Mouse (Mus musculus) embryo, embryonic 10.5 days (tissue): Measurements from ENCODE around the gene Tet3.

Source experiments
- DNase-seq: peaks from one replicate; pipeline ENCODE4 v3.0.0-alpha.2; 2015; ENCODE audit warnings: low spot score

Tet3 gene

DNA sequence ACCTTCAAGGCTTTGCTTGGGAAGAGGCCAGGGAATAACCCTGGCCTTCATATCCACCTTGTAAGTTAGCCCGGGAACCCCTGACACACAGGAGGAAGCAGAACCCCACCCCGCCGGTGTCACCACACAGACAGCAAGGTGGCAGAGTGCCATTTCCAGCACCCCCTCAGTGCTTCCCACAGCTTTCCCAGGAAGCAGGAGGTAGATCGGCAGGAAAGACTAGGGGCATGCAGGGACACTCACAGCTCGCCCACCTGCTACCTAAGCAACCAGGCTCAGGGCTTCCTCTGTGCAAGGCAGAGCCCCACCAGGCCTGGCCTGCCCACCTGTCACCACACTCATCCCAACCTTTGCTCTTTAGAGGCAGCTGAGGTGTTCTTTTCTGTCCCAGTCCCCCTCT, 19.1 kb downstream of the Tet3 start:
- DNase-seq, result no peak

DNA sequence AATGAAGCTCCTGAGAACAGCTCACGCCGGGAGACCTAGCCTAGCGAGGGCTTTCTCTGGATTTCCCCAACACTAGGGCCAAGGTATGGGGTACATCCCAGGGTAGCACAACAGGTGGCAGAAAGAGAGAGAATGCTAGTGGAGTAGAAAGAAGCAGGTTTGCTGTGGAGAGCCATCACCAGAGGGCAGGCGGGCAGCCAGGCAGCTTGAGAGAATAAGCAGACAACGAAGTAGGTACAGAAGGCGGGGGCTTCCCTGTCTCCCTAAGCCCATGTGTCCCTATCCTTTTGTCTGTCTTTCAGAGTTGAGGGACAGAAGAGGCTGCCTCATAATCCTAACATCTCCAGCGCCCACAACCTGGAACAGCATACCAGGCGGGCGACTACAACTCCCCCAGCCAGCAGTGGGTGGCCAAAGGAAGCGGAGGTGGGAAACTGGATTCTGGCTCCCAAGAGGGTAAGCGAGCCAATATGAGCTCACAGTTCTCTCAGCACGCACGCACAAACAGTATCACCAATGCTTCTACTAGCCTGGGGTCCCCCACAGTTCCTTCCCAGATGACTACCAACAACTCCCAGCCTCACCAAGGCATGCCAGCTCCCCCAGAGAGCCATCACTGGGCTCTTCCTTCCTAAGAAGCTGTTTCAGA, 19.6 kb downstream of the Tet3 start:
- no peak for DNase-seq

DNA sequence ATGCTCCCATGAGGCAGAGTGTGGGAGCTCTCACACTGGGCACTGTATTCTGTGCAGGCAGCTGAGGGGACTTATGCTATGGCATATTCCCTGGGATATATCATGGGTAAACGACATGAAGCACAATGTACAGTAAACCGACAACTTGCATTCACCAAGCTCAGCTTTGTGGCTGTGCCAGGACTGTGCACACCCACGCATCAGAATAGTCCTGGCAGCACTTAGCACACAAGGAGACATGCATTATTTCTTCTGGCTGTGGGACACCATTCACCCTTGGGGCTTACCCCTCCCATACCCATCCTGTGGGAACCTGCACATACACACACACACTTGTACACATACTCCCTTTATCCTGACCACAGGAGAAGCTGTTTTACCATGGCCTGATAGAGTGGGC, 20.3 kb downstream of the Tet3 start:
- DNase-seq, result no peak

DNA sequence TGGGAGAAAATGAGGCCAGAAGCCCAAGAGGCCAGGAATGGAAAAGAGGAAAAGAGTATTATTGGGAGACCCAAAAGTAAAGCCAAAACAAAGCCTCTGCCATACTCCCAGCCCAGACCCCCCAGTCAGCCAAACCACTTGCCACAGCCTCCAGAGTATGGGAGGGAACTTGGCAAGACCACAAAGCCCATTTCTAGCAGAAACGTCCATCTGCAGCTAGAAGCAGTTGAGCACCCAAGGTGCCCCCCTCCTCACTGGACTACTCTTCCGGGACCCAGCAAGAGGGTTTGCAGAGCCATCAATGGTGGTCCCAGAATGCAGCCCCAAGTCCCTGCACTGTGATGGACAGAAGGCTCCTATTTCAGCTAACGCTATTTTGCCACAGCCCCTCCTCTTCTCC, 21.1 kb downstream of the Tet3 start:
- no peak for DNase-seq

DNA sequence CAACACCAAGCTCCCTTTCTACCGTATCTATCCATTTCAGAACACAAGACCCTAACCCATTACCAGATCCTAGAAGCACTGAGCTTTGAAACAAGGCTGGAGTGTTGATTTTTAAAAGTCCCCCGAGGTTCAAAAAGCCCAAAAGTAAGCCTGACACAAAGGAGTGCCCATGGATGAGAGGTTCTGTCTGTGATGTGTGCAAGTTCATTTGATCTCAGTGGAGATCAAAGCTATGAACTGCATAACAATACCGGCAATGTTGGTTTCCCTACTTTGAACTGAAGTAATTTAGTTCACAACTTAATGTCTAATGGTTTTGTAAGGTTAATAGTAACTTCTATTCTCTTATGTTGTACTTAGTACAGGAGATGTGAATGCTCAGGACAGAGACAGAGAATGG, 21.7 kb downstream of the Tet3 start:
- no peak for DNase-seq

DNA sequence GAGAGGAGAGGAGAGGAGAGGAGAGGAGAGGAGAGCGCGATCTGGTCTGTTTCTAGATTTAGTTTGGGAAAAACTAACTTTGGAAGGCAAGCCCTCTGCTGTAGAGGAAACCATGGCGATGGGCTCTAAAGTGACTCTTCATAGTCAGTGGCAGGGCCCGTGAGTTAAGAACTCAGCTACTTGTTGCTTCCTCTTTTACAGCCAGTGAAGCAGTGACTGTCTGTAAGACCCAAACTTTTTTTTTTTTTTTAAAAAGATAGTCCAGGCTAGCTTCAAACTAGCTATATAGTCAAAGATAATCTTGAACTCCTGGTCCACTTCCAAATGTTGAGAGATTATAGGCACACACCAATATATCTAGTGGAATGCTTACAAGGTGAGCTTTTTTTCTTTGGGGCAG, 22.3 kb downstream of the Tet3 start:
- DNase-seq, result no peak

DNA sequence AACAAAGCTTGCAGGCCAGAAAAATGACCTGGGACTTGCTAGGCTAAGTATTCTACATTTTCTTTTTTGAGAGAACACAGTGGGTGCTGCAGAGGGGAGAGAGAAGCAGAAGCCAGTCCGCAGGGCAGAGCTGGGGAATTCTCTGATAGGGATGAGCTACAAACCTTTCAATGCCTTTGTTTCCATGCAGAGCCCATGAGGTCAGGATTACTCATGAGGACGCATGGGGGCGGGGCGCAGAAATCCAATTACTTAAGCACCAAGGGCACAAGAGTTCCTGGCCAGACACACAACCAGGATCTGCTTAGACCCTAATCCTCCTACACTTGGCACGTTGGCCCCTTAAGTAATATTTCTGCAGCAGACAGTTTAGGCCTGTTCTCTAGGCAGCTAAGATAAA, 23.7 kb downstream of the Tet3 start:
- DNase-seq, result peak; percentile 71

DNA sequence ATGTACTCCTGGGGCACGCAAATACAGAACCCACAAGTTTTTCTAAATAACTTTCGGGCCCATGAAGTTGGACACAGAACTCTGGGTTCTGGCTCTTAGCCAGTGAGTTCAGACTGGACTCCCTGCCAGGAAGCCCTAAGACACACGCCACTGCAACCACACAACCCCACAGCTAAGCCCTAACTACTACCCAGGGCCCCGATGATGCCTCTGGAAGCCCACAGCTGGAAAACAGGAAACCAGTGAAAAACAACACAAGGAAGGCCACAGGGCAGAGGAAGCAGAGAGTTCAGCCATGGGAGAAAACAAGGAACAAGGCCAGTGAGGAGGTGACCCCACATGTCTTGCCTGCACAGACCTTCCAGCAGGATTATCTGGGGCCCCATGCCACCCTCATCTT, 25.3 kb downstream of the Tet3 start:
- no peak for DNase-seq

DNA sequence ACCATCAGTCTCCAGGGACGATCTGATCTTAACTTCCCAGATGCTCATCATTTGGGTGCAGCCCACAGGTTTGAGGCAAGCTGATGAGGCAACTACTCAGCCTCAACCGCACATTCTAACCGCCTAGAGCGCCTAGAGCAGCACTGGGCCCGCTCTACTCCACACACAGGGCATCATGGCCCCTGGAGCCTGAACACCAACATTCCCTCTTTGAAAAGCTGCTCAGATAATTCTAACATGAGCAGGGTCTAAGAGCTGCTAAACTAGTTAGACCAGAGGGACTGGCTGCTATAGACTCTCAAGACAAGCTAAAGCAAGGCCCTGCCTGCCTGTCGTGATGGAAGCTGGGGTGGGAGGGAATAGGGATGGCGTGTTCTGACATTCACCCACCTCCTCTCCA, 25.9 kb downstream of the Tet3 start:
- no peak for DNase-seq

DNA sequence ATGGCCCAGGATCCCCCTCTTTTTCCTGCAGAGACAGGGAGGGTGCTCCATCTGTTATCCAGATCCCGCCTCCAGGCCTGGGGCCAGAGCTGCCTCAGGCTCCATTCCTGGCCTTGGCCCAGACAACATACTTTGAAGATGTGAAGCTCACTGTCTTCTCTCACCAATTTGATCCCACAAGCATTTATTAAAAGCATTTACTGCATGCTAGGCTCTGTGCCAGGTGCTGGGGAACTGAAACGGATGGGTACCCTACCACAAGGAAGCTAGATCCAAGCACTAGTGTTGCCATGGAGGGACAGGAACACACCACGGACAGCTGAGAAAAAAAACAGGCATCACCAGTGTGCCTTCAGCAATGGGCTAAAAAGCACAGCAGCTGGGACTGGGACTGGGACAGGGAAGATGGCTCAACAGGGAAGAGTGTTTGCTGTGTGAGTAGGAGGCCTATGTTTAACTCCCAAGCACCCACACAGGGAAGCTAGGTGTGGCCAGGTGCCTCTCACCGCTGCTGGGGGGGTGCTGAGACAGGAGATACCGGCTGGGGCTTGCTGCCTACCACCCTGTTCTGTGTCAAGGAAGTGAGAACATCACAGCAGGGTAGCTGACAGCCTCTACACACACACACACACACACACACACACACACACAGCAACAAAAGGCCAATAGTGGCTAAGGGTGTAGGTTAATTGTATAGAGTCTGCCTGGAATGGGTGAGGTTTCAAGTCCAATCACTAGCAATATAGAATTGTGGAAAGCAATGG, 30.7 kb downstream of the Tet3 start:
- no peak for DNase-seq

DNA sequence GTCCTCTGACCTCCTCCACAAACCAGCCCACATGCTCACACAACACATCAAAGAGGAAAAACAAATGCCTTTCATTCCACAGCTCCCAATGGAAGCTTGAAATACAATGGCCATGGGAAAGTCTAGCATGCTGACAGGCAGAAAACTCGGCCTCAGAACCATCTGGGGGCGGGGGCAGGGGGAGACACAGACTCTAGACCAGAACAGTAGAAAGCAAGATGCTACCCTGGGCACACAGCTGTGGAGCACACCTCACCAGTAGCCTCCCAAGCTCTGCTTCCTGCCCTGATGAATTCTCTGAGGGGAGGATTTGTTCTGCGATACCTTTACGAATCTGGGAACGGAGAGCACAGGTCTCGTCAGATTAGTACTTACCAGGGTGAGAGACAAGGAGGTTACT, 31.4 kb downstream of the Tet3 start:
- peak; percentile 38 for DNase-seq

DNA sequence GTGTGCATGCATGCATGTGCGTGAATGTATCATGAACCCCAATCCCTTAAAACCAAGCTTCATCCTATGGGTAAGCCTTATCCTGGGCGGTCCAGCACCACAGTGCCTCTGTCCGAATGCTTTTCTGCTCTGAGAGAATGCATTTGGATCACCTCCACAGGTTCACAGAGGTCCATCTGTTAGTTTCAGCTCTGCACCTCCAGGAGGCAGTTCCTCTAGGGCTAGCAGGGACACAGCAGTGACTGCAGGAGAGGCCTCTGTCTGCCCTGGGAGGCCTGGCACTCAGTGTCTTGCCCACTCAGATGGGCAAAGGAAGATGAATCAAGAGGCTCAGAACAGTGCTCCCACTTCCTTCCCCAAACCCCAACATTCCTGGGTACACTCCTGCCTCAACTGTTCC, 32.3 kb downstream of the Tet3 start:
- no peak for DNase-seq

DNA sequence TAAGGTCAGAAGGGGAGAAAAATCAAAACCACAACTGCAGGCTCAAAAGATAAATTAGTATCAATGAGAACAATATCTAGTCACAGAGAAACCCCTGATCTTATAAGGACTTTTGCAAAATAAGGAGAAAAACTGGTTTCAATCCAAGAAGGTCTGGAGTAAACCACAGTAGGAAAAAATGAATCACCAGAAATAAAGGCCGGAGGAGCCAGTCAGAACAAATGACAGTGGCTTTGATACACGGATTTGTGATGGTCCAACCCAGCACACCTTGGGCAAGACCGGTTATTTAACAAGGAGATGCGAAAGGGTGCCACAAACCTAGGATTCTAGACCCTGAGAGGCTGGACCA, 34.9 kb downstream of the Tet3 start:
- DNase-seq, result no peak

DNA sequence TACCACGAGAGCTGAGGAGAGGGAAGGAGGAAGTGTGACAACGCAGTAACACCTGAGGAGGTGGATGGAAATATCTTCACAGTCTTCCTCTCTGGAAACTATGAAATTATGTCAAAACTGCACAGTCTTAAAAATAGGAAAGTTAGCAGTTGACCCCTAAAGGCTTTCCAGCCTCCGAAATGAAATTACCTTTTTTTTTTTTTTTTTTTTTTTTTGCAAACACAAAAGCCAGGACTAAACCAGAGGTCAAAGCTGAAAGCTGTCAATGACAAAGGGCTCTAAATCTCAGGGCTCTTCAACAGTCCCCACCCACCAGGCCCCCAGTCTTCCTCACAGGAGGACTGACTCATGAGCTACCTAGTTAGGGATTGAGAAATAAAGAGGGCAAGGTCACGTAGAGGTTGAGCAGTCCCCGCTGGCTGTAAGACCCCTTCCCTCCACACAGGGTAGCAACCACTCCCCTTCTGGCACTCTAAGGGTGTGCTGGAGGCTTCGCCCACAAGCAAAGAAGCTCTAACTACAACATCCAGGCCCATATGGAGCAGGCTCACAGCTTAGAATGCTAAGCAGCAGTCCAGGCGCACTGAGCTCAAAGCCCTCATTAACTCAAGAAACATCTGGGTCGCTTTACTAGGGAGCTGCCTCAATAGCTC, 35.4 kb downstream of the Tet3 start:
- peak; percentile 60 for DNase-seq

DNA sequence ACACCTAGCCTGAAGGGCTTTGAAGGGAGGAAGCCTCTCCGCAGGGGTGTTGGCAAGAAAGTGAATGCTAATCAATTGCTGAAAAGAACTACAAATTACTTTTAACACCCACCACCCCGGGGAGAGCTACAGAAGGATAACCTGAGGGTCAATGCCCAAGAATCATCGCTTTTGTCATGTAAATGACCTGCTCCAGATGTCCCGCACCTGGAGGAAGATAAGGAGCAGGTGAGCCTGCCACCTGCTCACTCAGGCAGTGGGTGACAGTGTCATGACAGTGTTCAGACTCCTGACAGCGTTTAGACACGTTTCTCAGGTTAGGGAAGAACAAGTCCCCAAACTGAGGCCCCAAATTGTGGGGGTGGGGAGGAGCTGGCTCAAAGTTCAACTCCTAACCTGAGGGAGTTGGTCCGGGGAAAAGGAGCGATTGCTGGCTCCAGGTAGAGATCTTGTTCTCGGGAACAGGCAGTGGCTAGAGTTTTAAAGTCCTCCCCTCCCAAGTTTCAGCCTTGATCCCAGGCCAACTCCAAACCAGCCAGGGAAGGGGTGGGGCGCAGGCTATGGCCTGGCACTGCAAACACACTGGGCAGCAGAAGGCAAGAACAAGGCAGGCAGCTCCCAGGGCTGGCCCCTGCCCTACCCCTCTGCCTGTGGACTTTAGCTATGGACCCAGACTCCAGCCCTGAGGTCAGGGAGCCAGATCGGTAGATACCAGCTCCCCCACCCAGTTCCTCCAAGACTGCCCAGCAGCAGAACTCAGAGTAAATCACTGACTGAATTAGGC, 36.8 kb downstream of the Tet3 start:
- no peak for DNase-seq

DNA sequence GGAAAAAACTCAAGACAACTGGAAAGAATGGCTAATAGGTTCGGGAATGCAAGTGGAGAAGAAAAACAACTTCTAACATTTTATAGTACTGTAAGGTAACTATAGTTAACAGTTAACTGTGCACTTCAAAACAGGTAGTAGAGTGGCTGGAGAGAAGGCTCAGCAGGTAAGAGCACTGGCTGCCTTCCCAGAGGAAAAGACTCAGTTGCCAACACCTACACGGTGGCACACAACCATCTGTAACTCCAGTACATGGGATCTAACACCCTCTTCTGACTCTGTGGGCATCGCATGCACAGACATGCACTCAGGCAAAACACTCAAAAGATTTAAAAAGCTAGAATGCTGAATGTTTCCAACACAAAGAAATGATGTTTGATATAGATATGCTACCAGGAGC, 39.4 kb downstream of the Tet3 start:
- DNase-seq, result no peak

DNA sequence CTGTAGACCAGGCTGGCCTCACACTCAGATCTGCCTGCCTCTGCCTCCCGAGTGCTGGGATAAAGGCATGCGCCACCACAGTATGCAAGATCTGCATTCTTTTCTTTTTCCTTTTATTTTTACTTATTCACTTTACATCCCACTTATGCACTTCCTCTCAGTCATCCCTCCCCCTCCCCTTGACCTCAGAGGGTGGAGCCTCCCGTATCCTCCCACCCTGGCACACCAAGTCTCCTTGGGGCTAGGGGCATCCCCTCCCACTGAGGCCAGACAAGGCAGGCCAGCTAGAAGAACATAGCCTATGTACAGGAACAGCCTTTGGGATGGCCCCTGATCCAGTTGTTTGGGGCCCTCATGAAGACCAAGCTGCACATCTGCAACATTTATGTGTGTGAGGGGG, 41.4 kb downstream of the Tet3 start:
- DNase-seq, result no peak

DNA sequence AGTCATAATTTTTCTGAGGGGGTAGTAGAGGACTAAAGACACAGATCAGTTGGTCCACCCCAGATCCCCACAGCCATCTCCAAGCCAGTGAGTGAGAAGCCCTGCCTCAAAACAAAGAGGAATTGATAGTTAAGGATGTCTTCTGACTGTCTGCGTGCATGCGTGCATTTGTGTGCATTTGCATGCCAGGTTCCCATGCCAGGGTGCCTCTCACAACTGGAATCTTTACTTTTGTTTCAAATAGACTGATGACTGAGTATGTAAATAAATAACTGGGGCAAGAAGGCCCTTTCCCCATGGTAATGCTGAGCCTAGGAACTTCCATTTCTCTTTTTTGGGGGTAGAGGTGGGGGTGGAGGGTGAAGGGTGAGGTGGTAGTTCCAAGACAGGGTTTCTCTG, 41.8 kb downstream of the Tet3 start:
- no peak for DNase-seq

DNA sequence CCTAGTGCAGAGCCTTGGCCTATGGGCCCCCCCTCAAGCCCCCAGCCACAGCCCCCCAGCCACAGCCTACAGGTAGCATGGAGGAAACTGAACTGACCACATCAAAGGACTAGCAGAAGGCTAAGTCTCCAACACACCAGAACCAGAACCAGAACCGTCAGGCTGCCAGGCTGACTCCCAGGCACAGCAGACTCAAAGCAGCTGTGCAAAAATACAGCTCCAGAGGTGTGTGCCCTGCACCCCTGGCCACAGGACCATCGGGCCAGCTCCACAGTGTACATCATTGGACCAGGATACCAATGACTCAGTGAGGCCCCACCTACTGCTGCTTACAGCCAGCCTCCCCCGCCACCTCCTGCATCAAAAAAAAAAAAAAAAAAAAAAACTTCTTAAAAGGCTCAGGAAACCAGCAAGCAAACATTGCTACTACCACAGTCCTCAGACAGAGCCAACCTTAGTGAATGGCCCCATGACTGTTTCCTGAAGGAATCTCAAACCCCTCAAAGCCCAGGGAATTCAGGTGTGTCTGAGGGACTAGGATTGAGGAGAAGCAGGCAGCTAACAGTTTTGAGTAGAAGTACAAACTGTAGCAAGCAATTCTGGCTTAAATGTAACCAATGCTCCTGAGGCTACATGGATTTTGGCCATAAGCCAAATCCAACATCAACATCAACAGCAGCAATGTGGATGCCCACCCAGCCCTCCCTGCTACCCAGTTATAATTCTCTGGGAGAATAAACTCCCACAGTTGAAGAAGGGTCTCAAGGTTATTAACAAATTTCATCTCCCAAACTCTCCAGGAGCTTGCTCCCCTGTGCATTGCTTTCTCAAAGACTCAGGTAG, 42.4 kb downstream of the Tet3 start:
- no peak for DNase-seq

DNA sequence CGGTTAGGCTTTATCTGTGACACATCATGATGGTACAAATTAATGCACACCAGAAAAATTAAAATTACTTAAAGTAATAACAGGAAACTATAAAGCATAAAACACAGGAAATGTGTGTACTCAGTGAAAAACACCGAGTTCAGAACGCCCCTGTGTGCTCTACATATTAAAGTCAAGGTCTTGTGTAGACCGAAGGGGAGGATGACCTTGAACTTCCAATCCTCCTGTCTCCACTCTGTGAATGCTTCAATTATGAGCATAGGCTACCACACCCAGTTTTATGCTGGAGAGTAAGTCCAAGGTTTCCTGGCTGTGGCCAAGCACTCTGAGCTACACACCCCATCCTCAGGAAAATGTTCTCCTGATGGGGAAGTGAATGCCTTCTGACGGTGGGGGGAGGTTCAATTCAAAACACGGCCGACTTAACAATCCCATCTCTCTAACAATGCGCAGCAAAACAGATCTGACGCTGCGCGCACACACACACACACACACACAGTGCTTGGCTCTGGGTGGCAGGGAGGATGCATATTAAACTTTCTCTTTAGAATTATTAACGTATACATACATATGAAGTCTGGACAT, 43.4 kb downstream of the Tet3 start:
- DNase-seq, result no peak

DNA sequence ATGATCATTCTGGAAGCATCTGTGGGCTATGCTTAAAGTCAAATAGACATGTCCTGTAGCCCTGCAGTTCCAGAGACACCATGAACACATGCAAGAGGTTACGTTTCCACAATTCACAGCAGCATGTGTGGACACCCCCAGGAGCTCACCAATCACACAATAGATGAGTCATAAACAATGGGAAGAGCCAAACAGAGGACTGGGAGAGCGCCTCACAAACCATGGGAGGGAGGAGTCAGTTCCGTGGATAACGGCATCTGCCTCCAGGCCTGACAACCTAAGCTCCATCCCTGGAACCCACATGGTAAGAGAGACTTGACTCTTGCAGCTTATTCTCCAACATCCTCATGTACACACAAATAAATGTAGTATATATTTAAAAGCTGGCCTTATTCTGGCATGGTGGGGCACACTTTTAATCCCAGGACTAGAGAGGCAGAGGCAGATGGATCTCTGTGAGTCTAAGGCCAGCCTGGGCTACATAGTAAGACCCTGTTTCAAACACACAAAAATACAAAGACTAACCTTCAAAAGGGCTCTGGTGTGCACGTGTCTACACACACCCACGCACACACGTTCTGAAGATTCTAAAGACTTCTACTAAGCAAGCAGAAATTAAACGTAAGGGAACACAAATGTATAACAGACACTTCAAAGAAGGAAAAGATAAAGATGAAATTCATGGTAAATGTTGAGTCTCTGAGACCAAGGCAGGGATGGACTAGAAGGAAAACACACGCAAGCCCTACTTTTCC, 44.1 kb downstream of the Tet3 start:
- no peak for DNase-seq
